Mouse (Mus musculus) ES-Bruce4 (cell line): ENCODE data around the gene Pcdh8. TPM values are rescaled to one million over a fixed set of nuclear protein-coding genes. Genes with fewer than 3 reads are reported as not detected.
A peak's percentile ranks its signal among the peaks of the same experiment; 100 is the strongest.

Experiments
- H3K27ac ChIP-seq: 2 replicates; pipeline ENCODE4 v1.5.1; 2012; ENCODE audit warnings: low read length, inconsistent platforms; ENCODE audit not compliant: insufficient read depth
- H3K27me3 ChIP-seq: 2 replicates; pipeline ENCODE4 v1.6.1; 2012; ENCODE audit warnings: mild to moderate bottlenecking, low read length, inconsistent platforms; ENCODE audit not compliant: control insufficient read depth, poor library complexity, insufficient read depth, severe bottlenecking
- H3K36me3 ChIP-seq: 2 replicates; pipeline ENCODE4 v1.6.1; 2012; ENCODE audit warnings: inconsistent platforms, mild to moderate bottlenecking, low read length, moderate library complexity; ENCODE audit not compliant: control insufficient read depth, poor library complexity, insufficient read depth, severe bottlenecking
- H3K4me1 ChIP-seq: one replicate; pipeline ENCODE4 v1.8.1; 2011; ENCODE audit warnings: low read length; ENCODE audit not compliant: control insufficient read depth, insufficient read depth
- H3K4me3 ChIP-seq: 2 replicates; pipeline ENCODE4 v1.5.1; 2011; ENCODE audit warnings: low read depth, mild to moderate bottlenecking, low read length
- H3K9ac ChIP-seq: 2 replicates; pipeline ENCODE4 v1.6.1; 2012; ENCODE audit warnings: low read depth, mild to moderate bottlenecking, inconsistent platforms; ENCODE audit not compliant: poor library complexity, severe bottlenecking
- H3K9me3 ChIP-seq: replicated peaks from 2 replicates; pipeline ENCODE4 v1.6.1; 2012; ENCODE audit warnings: mild to moderate bottlenecking, low read length, inconsistent platforms; ENCODE audit not compliant: control insufficient read depth, poor library complexity, insufficient read depth, severe bottlenecking
- CTCF ChIP-seq: IDR thresholded peaks from one replicate; pipeline ENCODE4 v1.8.1; 2011; ENCODE audit warnings: low read depth, low read length
- EP300 ChIP-seq: IDR thresholded peaks from 2 replicates; pipeline ENCODE4 v1.6.1; 2011; ENCODE audit warnings: low read depth, low read length; ENCODE audit not compliant: insufficient read depth
- POLR2A ChIP-seq: IDR thresholded peaks from one replicate; pipeline ENCODE4 v1.8.1; 2011; ENCODE audit warnings: low read length; ENCODE audit not compliant: insufficient read depth
- polyA plus RNA-seq: library from polyadenylated mRNA; stranded (reverse); fragments of >200 nt; gene quantifications from 2 replicates; pipeline ENCODE4 v1.2.4, GENCODE M21; 2011; ENCODE audit warnings: low read depth; ENCODE audit not compliant: missing spikeins, insufficient read depth, insufficient read length

Gene Pcdh8
- polyA plus RNA-seq, 1 experiment = 0.39 TPM

DNA sequence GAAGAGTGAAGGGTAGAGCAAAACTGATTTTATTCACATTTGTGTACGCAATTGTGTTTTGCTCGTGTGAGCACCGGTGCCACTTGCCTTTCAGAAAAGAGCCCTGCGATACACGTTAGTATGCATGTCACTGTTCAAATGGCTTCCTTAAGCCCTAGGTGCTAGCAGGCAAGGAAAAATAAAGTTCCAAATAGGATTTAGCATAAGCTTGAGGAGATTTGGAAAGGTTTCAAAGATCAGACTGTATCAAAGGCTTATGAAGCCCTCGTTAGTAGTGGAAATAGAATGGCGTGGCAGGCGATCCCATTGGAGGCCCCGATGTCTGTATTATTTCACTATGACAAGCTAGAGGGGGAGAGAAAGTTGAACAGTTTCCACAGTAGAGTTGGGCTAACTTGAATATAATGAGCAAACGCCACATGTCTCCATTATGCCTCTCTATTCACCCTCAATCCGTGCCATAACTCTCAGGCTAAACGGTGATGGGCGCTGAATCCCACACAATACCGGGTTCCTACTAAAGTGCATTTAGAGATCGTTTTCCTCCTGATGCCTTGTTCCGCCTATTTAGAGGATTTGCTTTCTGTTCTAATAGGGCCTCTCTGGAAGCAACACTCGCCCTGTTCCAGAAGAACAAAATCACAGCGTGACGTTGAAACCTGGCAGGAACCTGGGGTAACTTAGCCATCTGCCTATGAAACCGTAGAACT is 845 bp upstream of the Pcdh8 start:
- H3K36me3 ChIP-seq = no peaks in the 10 kb centered on the region
- H3K27me3 ChIP-seq = peaks cover 18% of the 10 kb centered on the region
- H3K9me3 ChIP-seq = no peaks in the 10 kb centered on the region; the same call in 1 of the 2 replicates
- no peak overlapping the region for H3K27ac ChIP-seq
- no peak overlapping the region for H3K4me3 ChIP-seq
- H3K9ac ChIP-seq = no peak overlapping the region
- TF ChIP-seq POLR2A (no peak), EP300 (no peak), CTCF (no peak)
- H3K4me1 ChIP-seq = no peaks in the 10 kb centered on the region

DNA sequence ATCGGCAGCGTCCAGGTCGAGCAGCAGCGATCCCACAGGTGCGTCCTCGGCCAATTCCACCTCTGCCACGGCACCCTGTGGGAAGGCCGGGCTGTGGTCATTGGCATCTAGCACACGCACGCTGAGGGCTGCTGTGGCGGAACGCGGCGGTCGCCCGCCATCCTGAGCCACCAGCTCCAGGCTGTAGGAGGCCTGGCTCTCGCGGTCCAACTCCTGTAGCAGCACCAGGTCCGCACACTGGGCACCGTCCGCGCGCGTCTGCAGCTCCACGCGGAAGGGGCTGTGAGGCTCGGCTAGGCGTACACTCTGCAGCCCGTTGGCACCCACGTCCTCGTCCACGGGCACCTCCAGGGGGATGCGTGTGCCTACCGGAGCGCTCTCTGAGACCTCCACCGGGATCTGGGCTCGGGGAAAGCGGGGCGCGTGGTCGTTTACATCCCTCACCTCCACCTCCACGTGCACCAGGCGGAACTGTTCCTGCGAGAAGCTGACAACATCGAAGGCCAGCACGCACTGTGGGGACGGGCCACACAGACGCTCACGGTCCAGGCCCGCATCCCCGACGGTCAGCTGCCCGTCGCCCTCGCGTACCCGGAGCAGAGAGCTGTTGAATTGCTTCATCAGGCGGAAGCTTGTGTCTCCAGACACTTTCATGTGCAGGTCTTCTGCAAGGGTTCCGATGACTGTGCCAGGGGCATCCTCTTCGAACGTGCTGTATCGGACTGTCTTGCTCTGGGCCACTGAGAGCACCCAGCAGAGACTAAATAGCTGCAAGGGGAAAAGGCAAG is 612 bp downstream of the Pcdh8 start:
- H3K4me1 ChIP-seq = no peaks in the 10 kb centered on the region
- no peak for TF ChIP-seq POLR2A
- TF ChIP-seq CTCF = no peak
- TF ChIP-seq EP300 = no peak
- no peak overlapping the region for H3K9ac ChIP-seq
- H3K9me3 ChIP-seq = no peaks in the 10 kb centered on the region
- H3K36me3 ChIP-seq = no peaks in the 10 kb centered on the region
- peaks cover 18% of the 10 kb centered on the region for H3K27me3 ChIP-seq
- no peak overlapping the region for H3K27ac ChIP-seq
- H3K4me3 ChIP-seq = peak overlapping the region; percentile 37

DNA sequence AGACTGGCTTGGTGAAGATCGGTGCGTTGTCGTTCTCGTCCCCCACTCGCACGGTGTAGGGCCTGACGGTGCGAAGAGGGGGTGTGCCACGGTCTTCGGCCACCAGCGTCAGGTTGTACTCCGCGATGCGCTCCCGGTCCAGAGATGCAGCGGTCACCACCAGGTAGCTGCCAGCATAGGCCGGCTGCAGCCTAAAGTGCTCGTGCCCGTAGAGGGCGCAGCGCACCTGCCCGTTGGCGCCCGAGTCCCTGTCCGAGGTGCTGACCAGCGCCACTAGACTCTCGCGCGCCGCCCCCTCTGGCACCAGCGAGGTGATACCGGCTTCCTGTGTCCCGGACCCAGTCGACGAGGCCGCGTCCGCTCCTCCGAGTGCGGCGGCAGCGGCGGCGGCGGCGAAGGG is 1.5 kb downstream of the Pcdh8 start:
- Histone ChIP-seq H3K36me3 (no peaks in the 10 kb centered on the region), H3K9ac (no peak overlapping the region), H3K4me1 (no peaks in the 10 kb centered on the region), H3K9me3 (no peaks in the 10 kb centered on the region), H3K4me3 (0 out of 2 replicates have a peak overlapping the region, but pooled peaks have one; percentile 5), H3K27ac (no peak overlapping the region), H3K27me3 (peaks cover 14% of the 10 kb centered on the region; the same call in 1 of the 2 replicates)
- peak; percentile 91 for TF ChIP-seq CTCF
- TF ChIP-seq POLR2A = no peak
- TF ChIP-seq EP300 = 0 out of 2 replicates have a peak, but pooled peaks have one; percentile 7

DNA sequence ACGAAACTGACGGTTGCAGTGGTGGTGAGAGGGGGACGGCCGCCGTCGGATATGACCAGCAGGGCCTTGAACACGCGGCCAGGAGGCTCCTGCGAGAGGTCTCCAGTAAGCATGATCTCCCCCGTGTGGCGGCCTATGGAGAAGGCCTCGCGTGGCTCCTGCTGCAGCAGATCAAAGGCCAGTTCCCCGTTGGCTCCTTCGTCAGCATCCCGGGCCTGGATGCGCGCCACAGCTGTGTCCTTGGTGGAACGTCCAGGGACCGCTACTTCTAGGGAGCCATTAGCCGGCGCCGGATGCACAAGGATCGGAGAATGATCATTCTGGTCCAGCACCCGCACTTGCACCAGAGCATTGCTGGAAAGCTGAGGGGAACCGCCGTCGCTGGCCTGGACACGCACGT is 2.1 kb downstream of the Pcdh8 start:
- no peak for TF ChIP-seq EP300
- peak; percentile 8 for TF ChIP-seq CTCF
- H3K4me3 ChIP-seq = no peak overlapping the region
- H3K9me3 ChIP-seq = no peaks in the 10 kb centered on the region; the same call in 1 of the 2 replicates
- H3K9ac ChIP-seq = no peak overlapping the region
- peaks cover 14% of the 10 kb centered on the region; the same call in 1 of the 2 replicates for H3K27me3 ChIP-seq
- H3K36me3 ChIP-seq = no peaks in the 10 kb centered on the region
- no peaks in the 10 kb centered on the region for H3K4me1 ChIP-seq
- no peak overlapping the region for H3K27ac ChIP-seq

DNA sequence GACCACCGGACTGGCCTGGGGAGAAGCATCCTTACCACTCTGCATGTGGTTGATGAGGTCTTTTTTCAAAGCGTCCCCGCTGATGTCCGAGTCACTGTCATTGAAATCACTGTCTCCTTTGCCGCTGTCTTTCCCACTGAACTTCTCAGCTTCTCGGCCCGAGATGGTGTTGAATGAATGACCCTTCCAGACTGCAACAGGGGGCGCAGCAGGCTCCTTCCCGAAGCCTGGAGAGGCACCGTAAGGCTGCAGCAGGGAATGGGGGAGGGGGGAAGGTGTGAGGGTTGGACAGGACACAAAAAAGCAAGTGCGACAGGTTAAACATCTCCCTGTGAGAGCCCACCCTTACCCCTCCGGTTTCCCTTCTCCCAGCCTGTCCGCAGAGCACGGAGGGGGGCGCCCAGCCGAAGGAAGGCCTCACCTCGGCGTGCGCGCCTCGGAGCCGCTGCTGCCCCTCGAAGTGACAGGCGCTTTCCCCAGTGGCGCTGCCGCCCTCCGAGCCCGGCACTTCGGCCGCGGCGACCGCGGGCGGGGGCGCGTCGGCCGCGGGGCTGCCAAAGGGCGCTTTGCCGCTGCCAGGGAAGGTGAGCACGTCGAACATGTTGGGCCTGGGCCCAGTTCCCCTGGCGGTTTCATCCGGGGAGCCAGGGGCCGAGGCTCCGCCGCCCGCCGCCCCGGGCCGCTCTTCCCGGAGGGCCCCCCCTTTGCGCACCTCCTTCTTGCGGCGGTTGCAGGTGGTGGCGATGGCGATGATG is 2.9 kb downstream of the Pcdh8 start:
- Histone ChIP-seq H3K4me3 (peak overlapping the region; percentile 17), H3K9ac (no peak overlapping the region), H3K9me3 (no peaks in the 10 kb centered on the region; the same call in 1 of the 2 replicates), H3K36me3 (no peaks in the 10 kb centered on the region), H3K4me1 (no peaks in the 10 kb centered on the region), H3K27me3 (peaks cover 14% of the 10 kb centered on the region; the same call in 1 of the 2 replicates), H3K27ac (no peak overlapping the region)
- peak; percentile 4 for TF ChIP-seq CTCF
- TF ChIP-seq POLR2A = no peak
